Mouse (Mus musculus): Measurements from ENCODE around the gene Vmn1r218. TPM values are rescaled to one million over a fixed set of nuclear protein-coding genes. Genes with fewer than 3 reads are reported as not detected.

The Vmn1r218 gene
- polyA plus RNA-seq (2014; fragmentation: Illumina TruSeq; extraction: RNeasy Lipid Tissue Mini Kit (QIAGEN cat#74804); ENCODE audit: low read depth, low replicate concordance), result not detected

GRCm38 (mm10) chr13:23133099-23133498 lies at the start of gene Vmn1r218:
Vmn1r218 (plus strand) TSS chr13:23133155.

GRCm38 (mm10) chr13:23118126-23118525 lies 14.8 kb upstream of the Vmn1r218 start, which contains the start of gene Vmn1r217:
Vmn1r217 (minus strand) TSS chr13:23118226.

GRCm38 (mm10) chr13:23159012-23159411 lies 26.1 kb downstream of the Vmn1r218 start, which contains the start of gene Vmn1r219:
Vmn1r219 (plus strand) TSS chr13:23159312.

GRCm38 (mm10) chr13:23187875-23188274 lies 54.9 kb downstream of the Vmn1r218 start, which contains the start of gene Vmn1r220:
Vmn1r220 (minus strand) TSS chr13:23187975.

Other genes with a start within 250 kb of the Vmn1r218 start
- not detected for gene Vmn1r212, start 248.9 kb upstream of the Vmn1r218 start, polyA plus RNA-seq (2014; fragmentation: Illumina TruSeq; extraction: RNeasy Lipid Tissue Mini Kit (QIAGEN cat#74804); ENCODE audit: low read depth, low replicate concordance)
- gene Vmn1r213, start 125.5 kb upstream of the Vmn1r218 start, polyA plus RNA-seq (2014; fragmentation: Illumina TruSeq; extraction: RNeasy Lipid Tissue Mini Kit (QIAGEN cat#74804); ENCODE audit: low read depth, low replicate concordance), result not detected
- not detected for gene Vmn1r214, start 102.7 kb upstream of the Vmn1r218 start, polyA plus RNA-seq (2014; fragmentation: Illumina TruSeq; extraction: RNeasy Lipid Tissue Mini Kit (QIAGEN cat#74804); ENCODE audit: low read depth, low replicate concordance)
- gene Vmn1r215, start 65.1 kb upstream of the Vmn1r218 start, polyA plus RNA-seq (2014; fragmentation: Illumina TruSeq; extraction: RNeasy Lipid Tissue Mini Kit (QIAGEN cat#74804); ENCODE audit: low read depth, low replicate concordance), result not detected
- gene Vmn1r217, start 14.9 kb upstream of the Vmn1r218 start, polyA plus RNA-seq (2014; fragmentation: Illumina TruSeq; extraction: RNeasy Lipid Tissue Mini Kit (QIAGEN cat#74804); ENCODE audit: low read depth, low replicate concordance), result not detected
- not detected for gene Vmn1r219, start 26.2 kb downstream of the Vmn1r218 start, polyA plus RNA-seq (2014; fragmentation: Illumina TruSeq; extraction: RNeasy Lipid Tissue Mini Kit (QIAGEN cat#74804); ENCODE audit: low read depth, low replicate concordance)
- gene Vmn1r220, start 54.8 kb downstream of the Vmn1r218 start, polyA plus RNA-seq (2014; fragmentation: Illumina TruSeq; extraction: RNeasy Lipid Tissue Mini Kit (QIAGEN cat#74804); ENCODE audit: low read depth, low replicate concordance), result not detected
- gene Vmn1r221, start 81.0 kb downstream of the Vmn1r218 start, polyA plus RNA-seq (2014; fragmentation: Illumina TruSeq; extraction: RNeasy Lipid Tissue Mini Kit (QIAGEN cat#74804); ENCODE audit: low read depth, low replicate concordance), result not detected
- not detected for gene Vmn1r222, start 102.8 kb downstream of the Vmn1r218 start, polyA plus RNA-seq (2014; fragmentation: Illumina TruSeq; extraction: RNeasy Lipid Tissue Mini Kit (QIAGEN cat#74804); ENCODE audit: low read depth, low replicate concordance)
- not detected for gene Vmn1r223, start 114.0 kb downstream of the Vmn1r218 start, polyA plus RNA-seq (2014; fragmentation: Illumina TruSeq; extraction: RNeasy Lipid Tissue Mini Kit (QIAGEN cat#74804); ENCODE audit: low read depth, low replicate concordance)
- gene Zfp322a, start 236.1 kb downstream of the Vmn1r218 start, polyA plus RNA-seq (2014; fragmentation: Illumina TruSeq; extraction: RNeasy Lipid Tissue Mini Kit (QIAGEN cat#74804); ENCODE audit: low read depth, low replicate concordance), result 23.5 TPM

Measured in liver, adult 10 weeks (tissue).